Mouse (Mus musculus): Measurements from ENCODE around the gene Zfp184. TPM values are rescaled to one million over a fixed set of nuclear protein-coding genes. Genes with fewer than 3 reads are reported as not detected.

Zfp184 gene
- polyA plus RNA-seq, 1 experiment from 2014 or later, result 23.8 TPM

GRCm38 (mm10) chr13:21931740-21932139, 13.2 kb upstream of the Zfp184 start:
- Histone ChIP-seq H3K4me3 (peak overlapping the region; percentile 32; the same call in 1 of the 2 replicates), H3K27me3 (ENCODE audit: low read depth, poor library complexity, severe bottlenecking) (no peaks in the 10 kb centered on the region)
- 43% methylated on average over 6 of the region's 6 CpGs for whole genome bisulfite sequencing

GRCm38 (mm10) chr13:21933626-21934548, 11.0 kb upstream of the Zfp184 start:
- H3K4me3 ChIP-seq, result peak overlapping the region; percentile 44
- no peaks in the 10 kb centered on the region for H3K9me3 ChIP-seq (replicated peaks)
- H3K4me1 ChIP-seq, result peaks cover 31% of the 10 kb centered on the region
- H3K27me3 ChIP-seq (ENCODE audit: low read depth, poor library complexity, severe bottlenecking), result no peaks in the 10 kb centered on the region
- whole genome bisulfite sequencing, result 3% methylated on average over 28 of the region's 28 CpGs
- H3K36me3 ChIP-seq, result no peaks in the 10 kb centered on the region
- peak; percentile 53 for DNase-seq (ENCODE audit: low spot score)
- H3K27ac ChIP-seq (replicated peaks), result no peak overlapping the region; the same call in 1 of the 2 replicates

More at GRCm38 (mm10) chr13:21931740-21932139, 13.2 kb upstream of the Zfp184 start:
- H3K27ac ChIP-seq (replicated peaks), result no peak overlapping the region
- DNase-seq (ENCODE audit: low spot score), result no peak
- H3K9me3 ChIP-seq (replicated peaks), result no peaks in the 10 kb centered on the region
- H3K4me1 ChIP-seq, result peaks cover 20% of the 10 kb centered on the region
- no peaks in the 10 kb centered on the region for H3K36me3 ChIP-seq

- WGBS, result 10% methylated on average over 17 of the region's 17 CpGs
- peak; percentile 80 for DNase-seq (ENCODE audit: low spot score)
- Histone ChIP-seq H3K4me3 (peak overlapping the region; percentile 46), H3K27ac (replicated peaks) (no peak overlapping the region), H3K36me3 (no peaks in the 10 kb centered on the region), H3K27me3 (ENCODE audit: low read depth, poor library complexity, severe bottlenecking) (no peaks in the 10 kb centered on the region), H3K4me1 (peaks cover 28% of the 10 kb centered on the region), H3K9me3 (replicated peaks) (no peaks in the 10 kb centered on the region)
Measured at GRCm38 (mm10) chr13:21934982-21935791, 9.7 kb upstream of the Zfp184 start.

- Histone ChIP-seq H3K9me3 (replicated peaks) (no peaks in the 10 kb centered on the region), H3K36me3 (no peaks in the 10 kb centered on the region), H3K4me3 (peak overlapping the region; percentile 46), H3K27me3 (ENCODE audit: low read depth, poor library complexity, severe bottlenecking) (no peaks in the 10 kb centered on the region), H3K4me1 (peaks cover 27% of the 10 kb centered on the region), H3K27ac (replicated peaks) (no peak overlapping the region)
- no peak for DNase-seq (ENCODE audit: low spot score)
- 3% methylated on average over 7 of the region's 7 CpGs for WGBS
Measured at GRCm38 (mm10) chr13:21935833-21936232, 9.1 kb upstream of the Zfp184 start.

- WGBS, result 0% methylated on average over 17 of the region's 17 CpGs
- peak; percentile 81 for DNase-seq (ENCODE audit: low spot score)
- Histone ChIP-seq H3K9me3 (replicated peaks) (no peaks in the 10 kb centered on the region), H3K27ac (replicated peaks) (no peak overlapping the region), H3K36me3 (no peaks in the 10 kb centered on the region), H3K4me1 (peaks cover 26% of the 10 kb centered on the region), H3K4me3 (peak overlapping the region; percentile 46), H3K27me3 (ENCODE audit: low read depth, poor library complexity, severe bottlenecking) (no peaks in the 10 kb centered on the region)
Measured at GRCm38 (mm10) chr13:21936968-21937367, 7.9 kb upstream of the Zfp184 start.

GRCm38 (mm10) chr13:21940213-21940612, 4.7 kb upstream of the Zfp184 start:
- peak; percentile 87 for DNase-seq (ENCODE audit: low spot score)
- no peaks in the 10 kb centered on the region for H3K9me3 ChIP-seq (replicated peaks)
- peaks cover 22% of the 10 kb centered on the region for H3K4me1 ChIP-seq
- peak overlapping the region; percentile 62 for H3K4me3 ChIP-seq
- no peaks in the 10 kb centered on the region for H3K36me3 ChIP-seq
- H3K27me3 ChIP-seq (ENCODE audit: low read depth, poor library complexity, severe bottlenecking), result no peaks in the 10 kb centered on the region
- under 1% methylated on average over 19 of the region's 19 CpGs for WGBS
- no peak overlapping the region; the same call in 1 of the 2 replicates for H3K27ac ChIP-seq (replicated peaks)

- WGBS, result under 1% methylated on average over 16 of the region's 16 CpGs
- peak; percentile 76 for DNase-seq (ENCODE audit: low spot score)
- peaks cover 20% of the 10 kb centered on the region for H3K4me1 ChIP-seq
- no peaks in the 10 kb centered on the region for H3K27me3 ChIP-seq (ENCODE audit: low read depth, poor library complexity, severe bottlenecking)
- H3K4me3 ChIP-seq, result peak overlapping the region; percentile 62
- H3K9me3 ChIP-seq (replicated peaks), result no peaks in the 10 kb centered on the region
- H3K27ac ChIP-seq (replicated peaks), result no peak overlapping the region; the same call in 1 of the 2 replicates
- no peaks in the 10 kb centered on the region for H3K36me3 ChIP-seq
Measured at GRCm38 (mm10) chr13:21940811-21941321, 4.0 kb upstream of the Zfp184 start.

- H3K4me1 ChIP-seq, result peaks cover 17% of the 10 kb centered on the region
- peaks cover 20% of the 10 kb centered on the region for H3K36me3 ChIP-seq
- DNase-seq (ENCODE audit: low spot score), result no peak
- WGBS, result 80% methylated on average over 1 of the region's 1 CpGs
- H3K4me3 ChIP-seq, result no peak overlapping the region
- H3K27me3 ChIP-seq (ENCODE audit: low read depth, poor library complexity, severe bottlenecking), result no peaks in the 10 kb centered on the region
- no peak overlapping the region for H3K27ac ChIP-seq (replicated peaks)
- no peaks in the 10 kb centered on the region for H3K9me3 ChIP-seq (replicated peaks)
Measured at GRCm38 (mm10) chr13:21943644-21944043, 1.2 kb upstream of the Zfp184 start.

- WGBS, result 1% methylated on average over 7 of the region's 7 CpGs
- H3K27ac ChIP-seq (replicated peaks), result peak overlapping the region; percentile 95
Measured at GRCm38 (mm10) chr13:21944592-21944925, 335 bp upstream of the Zfp184 start.

GRCm38 (mm10) chr13:21969269-21969668, 24.4 kb downstream of the Zfp184 start:
- H3K4me3 ChIP-seq, result no peak overlapping the region
- no peaks in the 10 kb centered on the region for H3K9me3 ChIP-seq (replicated peaks)
- no peaks in the 10 kb centered on the region; the same call in 1 of the 2 replicates for H3K4me1 ChIP-seq
- no peaks in the 10 kb centered on the region for H3K27me3 ChIP-seq (ENCODE audit: low read depth, poor library complexity, severe bottlenecking)
- H3K27ac ChIP-seq (replicated peaks), result no peak overlapping the region
- WGBS, result 50% methylated on average over 1 of the region's 1 CpGs
- peaks cover 4% of the 10 kb centered on the region for H3K36me3 ChIP-seq
- no peak for DNase-seq (ENCODE audit: low spot score)

More at GRCm38 (mm10) chr13:21944592-21944925, 335 bp upstream of the Zfp184 start:
- peaks cover 17% of the 10 kb centered on the region for H3K4me1 ChIP-seq
- DNase-seq (ENCODE audit: low spot score), result no peak
- H3K27me3 ChIP-seq (ENCODE audit: low read depth, poor library complexity, severe bottlenecking), result no peaks in the 10 kb centered on the region
- peak overlapping the region; percentile 95 for H3K4me3 ChIP-seq
- H3K9me3 ChIP-seq (replicated peaks), result no peaks in the 10 kb centered on the region
- peaks cover 29% of the 10 kb centered on the region for H3K36me3 ChIP-seq

- no peaks in the 10 kb centered on the region for H3K36me3 ChIP-seq
- no peaks in the 10 kb centered on the region; the same call in 1 of the 2 replicates for H3K4me1 ChIP-seq
- no peak overlapping the region for H3K27ac ChIP-seq (replicated peaks)
- no peak for DNase-seq (ENCODE audit: low spot score)
- no peaks in the 10 kb centered on the region for H3K9me3 ChIP-seq (replicated peaks)
- 66% methylated on average over 2 of the region's 2 CpGs for WGBS
- no peak overlapping the region for H3K4me3 ChIP-seq
- H3K27me3 ChIP-seq (ENCODE audit: low read depth, poor library complexity, severe bottlenecking), result no peaks in the 10 kb centered on the region
Measured at GRCm38 (mm10) chr13:21969816-21970215, 24.9 kb downstream of the Zfp184 start.

- 0 out of 2 replicates have a peak, but pooled peaks cover 4% of the 10 kb centered on the region for H3K27me3 ChIP-seq (ENCODE audit: low read depth, poor library complexity, severe bottlenecking)
- no peaks in the 10 kb centered on the region for H3K9me3 ChIP-seq (replicated peaks)
- no peak overlapping the region for H3K27ac ChIP-seq (replicated peaks)
- H3K4me1 ChIP-seq, result no peaks in the 10 kb centered on the region; the same call in 1 of the 2 replicates
- H3K36me3 ChIP-seq, result no peaks in the 10 kb centered on the region
- H3K4me3 ChIP-seq, result no peak overlapping the region
- WGBS, result 39% methylated on average over 3 of the region's 3 CpGs
- no peak for DNase-seq (ENCODE audit: low spot score)
Measured at GRCm38 (mm10) chr13:21971641-21972040, 26.7 kb downstream of the Zfp184 start.
